Mouse (Mus musculus): Measurements from ENCODE around the gene Odf2l. TPM values are rescaled to one million over a fixed set of nuclear protein-coding genes. Genes with fewer than 3 reads are reported as not detected.

The Odf2l gene
- 10 to 100 TPM; 16.6 to 19.0 TPM for total RNA-seq (2021)

DNA sequence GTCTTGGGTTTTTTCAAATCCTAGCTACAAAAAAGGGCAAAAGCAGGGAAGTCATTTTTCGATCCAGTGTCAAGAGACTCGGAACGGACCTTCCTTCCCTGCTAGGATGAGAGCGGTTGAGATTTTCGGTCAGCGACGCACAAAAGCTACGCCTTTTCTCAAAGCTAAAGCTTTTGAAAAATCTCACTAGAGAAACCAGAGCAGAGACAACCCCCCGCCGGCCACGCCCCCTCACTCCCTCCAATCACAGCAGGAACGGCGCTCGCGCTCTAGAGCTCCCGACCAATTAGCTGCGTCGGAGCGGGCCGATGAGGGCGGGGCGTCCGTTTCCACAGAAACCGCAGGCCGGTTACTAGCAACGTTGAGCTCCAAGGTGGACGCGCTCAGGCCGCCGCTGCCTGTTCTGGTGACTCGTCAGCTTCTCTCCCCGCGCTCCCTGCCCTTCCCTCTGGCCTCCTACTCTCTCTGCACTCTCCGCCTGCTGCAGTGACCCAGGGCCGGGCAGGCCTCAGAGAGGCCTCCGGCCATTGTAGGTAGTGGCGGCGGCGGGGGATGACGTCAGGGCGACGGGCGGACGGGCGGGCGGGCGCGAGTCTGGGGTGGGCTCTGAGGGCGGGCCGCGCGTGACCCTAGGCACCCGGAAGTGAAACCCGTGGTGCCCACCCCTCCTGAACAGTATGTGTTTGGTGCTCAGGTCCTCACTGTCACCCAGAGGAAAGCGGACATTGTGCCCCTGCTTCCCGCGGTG, at the start of gene Odf2l:
TSS of gene Odf2l (plus strand) at position 335 of the 748 bp plus-strand sequence.
- intact Hi-C loops (cut with DNase I) = no loop called here
- peak; percentile 97 to 99 for DNase-seq (ENCODE audit: extremely low spot score in 1 of 2, low spot score in 2 of 2)

GRCm38 (mm10) chr3:145068964-145069363, 49.4 kb upstream of the Odf2l start:
- no peak for DNase-seq (ENCODE audit: extremely low spot score in 1 of 2, low spot score in 2 of 2)
- intact Hi-C loops (cut with DNase I) = no loop called here

DNA sequence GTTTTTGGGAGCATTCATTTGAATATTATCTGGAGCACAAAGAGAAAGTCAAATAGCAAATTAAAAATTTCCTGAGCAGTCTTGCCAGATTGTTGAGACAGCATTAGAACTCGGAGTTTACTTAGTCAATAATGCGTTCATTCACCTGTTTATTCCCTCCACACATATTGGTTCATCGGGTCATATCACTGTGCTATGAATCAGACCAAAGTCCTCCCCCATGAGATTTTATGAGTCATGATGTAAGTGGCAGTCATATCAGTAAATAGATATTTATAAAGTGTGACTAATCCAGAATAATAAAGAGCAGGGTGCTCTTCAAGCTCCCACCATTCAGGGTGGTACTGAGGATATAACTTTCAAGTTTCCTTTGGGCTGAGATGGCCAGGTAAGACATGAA, 46.0 kb upstream of the Odf2l start:
- intact Hi-C loops (cut with DNase I) = no loop called here
- no peak for DNase-seq (ENCODE audit: extremely low spot score in 1 of 2, low spot score in 2 of 2)

- intact Hi-C loops (cut with DNase I) = no loop called here
- no peak for DNase-seq (ENCODE audit: extremely low spot score in 1 of 2, low spot score in 2 of 2)
These were observed 40.0 kb upstream of the Odf2l start for GRCm38 (mm10) chr3:145078405-145078804.

DNA sequence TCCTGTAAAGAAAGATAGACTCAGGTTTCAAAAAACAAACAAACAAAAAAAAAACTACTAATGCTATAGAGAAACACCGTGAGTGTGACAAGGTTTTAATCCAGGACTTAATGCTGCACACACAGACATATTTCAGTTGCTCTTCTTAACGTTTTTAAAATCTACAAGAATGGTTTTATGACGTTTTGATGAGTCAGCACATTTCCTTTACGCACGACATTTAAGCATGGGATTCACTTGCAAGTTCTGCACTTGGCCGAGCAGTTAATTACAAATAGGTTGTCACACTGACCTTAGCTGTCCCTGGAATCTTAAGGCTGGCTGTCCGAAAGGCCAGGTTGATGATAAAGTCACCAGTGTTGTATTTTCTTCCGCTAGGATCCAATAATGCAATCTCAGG, 37.5 kb upstream of the Odf2l start:
- DNase-seq (ENCODE audit: extremely low spot score in 1 of 2, low spot score in 2 of 2) = no peak
- intact Hi-C loops (cut with DNase I) = no loop called here

DNA sequence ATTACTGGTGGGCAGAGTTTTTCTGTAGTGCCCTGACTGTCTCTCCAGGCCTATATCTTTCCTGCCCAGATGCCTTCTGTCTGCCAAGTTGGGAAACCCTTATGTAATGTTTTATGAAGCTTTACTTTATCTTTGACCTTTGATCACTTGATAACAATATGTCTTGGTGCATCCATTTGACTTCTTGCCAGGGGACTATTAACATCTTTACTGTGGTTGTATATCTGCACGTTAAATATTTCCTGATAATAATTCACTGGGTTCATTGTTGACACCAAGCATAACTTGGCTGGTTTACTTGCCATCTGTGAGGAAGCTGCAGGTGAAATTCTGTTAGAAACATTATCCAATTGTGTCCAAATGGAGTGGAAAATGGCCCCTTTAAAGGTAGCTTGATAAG, 35.3 kb upstream of the Odf2l start:
- DNase-seq (ENCODE audit: extremely low spot score in 1 of 2, low spot score in 2 of 2) = no peak
- intact Hi-C loops (cut with DNase I) = no loop called here

DNA sequence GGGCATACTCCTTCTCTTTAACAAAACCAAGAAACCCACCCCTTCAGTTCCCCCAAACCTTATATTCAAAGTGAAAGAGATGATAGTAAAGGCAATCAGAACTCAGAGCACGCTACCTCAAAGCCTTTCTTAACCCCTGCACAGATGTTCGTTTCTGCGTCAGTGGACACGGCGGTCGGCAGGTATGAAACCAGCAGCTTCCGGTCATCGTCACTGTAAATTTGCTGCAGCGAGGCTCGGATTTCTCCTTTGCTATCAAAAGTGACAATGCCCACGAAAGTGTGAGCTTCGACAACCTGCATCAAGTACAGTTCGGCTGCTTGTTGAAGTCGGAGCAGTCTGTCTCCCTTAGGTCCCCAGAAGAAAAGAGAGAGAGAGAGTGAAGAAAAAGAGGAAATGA, 32.2 kb upstream of the Odf2l start:
- intact Hi-C loops (cut with DNase I) = no loop called here
- no peak for DNase-seq (ENCODE audit: extremely low spot score in 1 of 2, low spot score in 2 of 2)

- intact Hi-C loops (cut with DNase I) = no loop called here
- no peak for DNase-seq (ENCODE audit: extremely low spot score in 1 of 2, low spot score in 2 of 2)
These were observed 30.4 kb upstream of the Odf2l start for GRCm38 (mm10) chr3:145087857-145088598.

DNA sequence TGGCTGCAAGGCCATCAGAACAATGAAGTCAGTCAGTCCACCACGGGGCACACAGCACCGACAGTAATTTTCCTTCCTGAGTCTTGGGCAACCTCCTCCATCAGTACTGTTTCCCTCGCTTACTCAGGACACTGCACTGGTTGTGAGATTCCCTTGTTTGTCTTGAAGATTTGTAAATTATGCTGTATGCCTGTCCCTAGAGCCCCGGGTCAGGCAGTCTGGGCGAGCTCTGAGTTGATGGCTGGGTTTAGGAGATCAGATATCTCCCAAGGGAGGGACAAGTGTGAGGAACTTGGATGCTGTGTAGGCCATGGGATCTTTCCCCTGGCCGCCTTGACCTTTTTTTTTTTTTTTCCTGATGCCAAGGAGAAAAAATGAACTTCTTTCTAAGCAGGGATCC, 19.1 kb upstream of the Odf2l start, which contains the start of gene Clca2:
TSS of gene Clca2 (minus strand) at position 153 of the 400 bp plus-strand sequence.
- no peak for DNase-seq (ENCODE audit: extremely low spot score in 1 of 2, low spot score in 2 of 2)
- intact Hi-C loops (cut with DNase I) = no loop called here

- intact Hi-C loops (cut with DNase I) = loop anchor here (10.0 kb wide), 1 partner anchor 277 kb away; no protein-coding TSS in a partner anchor
- no peak for DNase-seq (ENCODE audit: extremely low spot score in 1 of 2, low spot score in 2 of 2)
These were observed 16.4 kb upstream of the Odf2l start for GRCm38 (mm10) chr3:145101891-145102555.

DNA sequence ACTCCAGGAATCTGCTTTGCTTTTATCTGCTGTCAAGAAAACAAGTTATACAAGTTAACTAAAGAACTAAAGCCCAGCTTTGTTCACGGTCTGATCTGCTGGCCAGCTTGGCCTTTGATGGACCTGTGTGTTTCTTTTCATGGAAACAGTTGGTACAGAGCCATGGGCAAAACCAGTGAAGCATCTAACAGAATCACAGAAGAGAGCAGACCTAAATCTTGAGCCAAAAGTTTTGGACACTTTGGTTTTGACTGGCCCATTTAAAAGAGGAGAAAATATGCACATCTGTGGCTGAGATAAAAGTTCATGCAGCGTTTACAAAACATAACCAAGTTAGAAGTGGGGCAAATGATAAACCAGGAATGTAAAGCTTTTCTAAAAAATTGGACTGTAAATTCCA, 15.1 kb upstream of the Odf2l start:
- intact Hi-C loops (cut with DNase I) = loop anchor here (10.0 kb wide), 1 partner anchor 279 kb away; no protein-coding TSS in a partner anchor
- no peak for DNase-seq (ENCODE audit: extremely low spot score in 1 of 2, low spot score in 2 of 2)

GRCm38 (mm10) chr3:145103770-145104169, 14.6 kb upstream of the Odf2l start:
- no peak for DNase-seq (ENCODE audit: extremely low spot score in 1 of 2, low spot score in 2 of 2)
- intact Hi-C loops (cut with DNase I) = loop anchor here (10.0 kb wide), 1 partner anchor 279 kb away; no protein-coding TSS in a partner anchor

GRCm38 (mm10) chr3:145105076-145105772, 13.2 kb upstream of the Odf2l start:
- no peak for DNase-seq (ENCODE audit: extremely low spot score in 1 of 2, low spot score in 2 of 2)
- intact Hi-C loops (cut with DNase I) = loop anchor here (10.0 kb wide), 1 partner anchor 280 kb away; no protein-coding TSS in a partner anchor

DNA sequence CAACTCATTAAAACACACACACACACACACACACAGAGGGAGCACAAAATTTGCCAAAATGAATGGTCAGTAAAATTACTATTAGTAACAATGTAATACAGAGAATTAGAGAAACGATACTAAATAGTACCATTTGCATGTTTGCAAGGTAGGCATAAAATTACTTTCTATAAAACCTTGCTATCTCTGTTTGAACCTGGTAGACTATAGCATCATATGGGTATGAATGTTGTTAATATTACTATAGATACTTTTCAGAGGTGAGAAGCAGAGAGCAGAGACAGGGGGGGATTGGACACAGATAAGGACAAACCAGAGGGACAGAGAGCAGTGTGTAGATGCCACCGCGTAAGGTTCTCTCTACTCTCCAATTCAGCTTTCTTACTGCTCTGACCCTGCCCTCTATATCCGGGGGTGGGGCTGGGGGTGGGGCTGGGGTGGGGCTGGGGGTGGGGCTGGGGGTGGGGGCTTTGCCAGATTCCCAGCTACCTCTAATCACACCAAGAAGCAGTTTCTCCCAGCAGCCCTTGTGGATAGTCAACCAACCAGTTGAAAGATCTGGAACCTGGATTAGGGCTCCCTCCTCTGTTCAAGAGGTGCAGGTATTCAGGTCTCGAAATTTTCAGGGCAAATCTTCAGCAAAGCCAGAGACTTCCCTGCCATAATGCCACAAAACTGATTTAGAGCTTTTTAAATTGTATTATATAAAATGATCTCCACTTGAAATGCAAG, 12.4 kb upstream of the Odf2l start:
- DNase-seq (ENCODE audit: extremely low spot score in 1 of 2, low spot score in 2 of 2) = no peak
- intact Hi-C loops (cut with DNase I) = loop anchor here (10.0 kb wide), 1 partner anchor 281 kb away; no protein-coding TSS in a partner anchor

DNA sequence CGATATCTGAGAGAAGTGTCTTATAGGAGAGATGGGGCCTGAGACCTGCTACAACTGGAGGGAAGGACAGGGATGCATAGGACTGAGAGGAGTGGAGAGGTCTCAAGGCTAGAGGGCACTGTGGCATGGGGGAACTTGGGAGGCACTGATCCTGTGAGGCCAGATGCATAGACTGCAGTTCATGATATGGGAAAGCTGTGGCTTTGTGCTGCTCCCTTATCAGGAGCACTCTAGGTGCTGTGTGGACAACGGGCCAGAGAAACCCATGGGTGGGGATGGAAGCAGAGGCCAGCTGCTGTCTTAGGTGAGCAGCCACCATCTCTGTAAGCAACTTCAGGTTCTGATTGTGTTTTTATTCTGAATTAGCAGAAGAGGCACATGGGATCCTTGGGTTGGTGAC, 3.2 kb upstream of the Odf2l start:
- intact Hi-C loops (cut with DNase I) = no loop called here
- DNase-seq (ENCODE audit: extremely low spot score in 1 of 2, low spot score in 2 of 2) = no peak

DNA sequence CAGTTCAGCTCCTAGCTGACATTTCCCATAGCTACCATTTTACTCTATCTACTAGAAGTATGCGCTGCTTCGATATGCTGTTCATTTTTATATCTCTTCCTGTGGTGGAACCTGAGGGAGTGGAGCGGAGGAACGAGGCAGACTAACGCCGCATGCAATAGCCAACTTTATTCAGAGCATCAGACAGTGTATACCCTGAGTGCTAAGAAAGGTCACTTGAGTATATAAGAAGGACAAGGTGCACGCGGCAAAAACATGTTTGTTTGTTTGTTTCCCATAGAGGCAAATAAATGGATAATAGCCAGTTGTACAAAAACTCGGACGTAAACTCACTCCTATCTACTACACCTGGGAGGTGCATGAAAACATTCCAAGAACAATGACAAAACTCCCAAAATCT, 751 bp upstream of the Odf2l start:
- no peak for DNase-seq (ENCODE audit: extremely low spot score in 1 of 2, low spot score in 2 of 2)
- intact Hi-C loops (cut with DNase I) = no loop called here

- intact Hi-C loops (cut with DNase I) = no loop called here
- no peak for DNase-seq (ENCODE audit: extremely low spot score in 1 of 2, low spot score in 2 of 2)
These were observed 592 bp downstream of the Odf2l start for GRCm38 (mm10) chr3:145119002-145119358.

DNA sequence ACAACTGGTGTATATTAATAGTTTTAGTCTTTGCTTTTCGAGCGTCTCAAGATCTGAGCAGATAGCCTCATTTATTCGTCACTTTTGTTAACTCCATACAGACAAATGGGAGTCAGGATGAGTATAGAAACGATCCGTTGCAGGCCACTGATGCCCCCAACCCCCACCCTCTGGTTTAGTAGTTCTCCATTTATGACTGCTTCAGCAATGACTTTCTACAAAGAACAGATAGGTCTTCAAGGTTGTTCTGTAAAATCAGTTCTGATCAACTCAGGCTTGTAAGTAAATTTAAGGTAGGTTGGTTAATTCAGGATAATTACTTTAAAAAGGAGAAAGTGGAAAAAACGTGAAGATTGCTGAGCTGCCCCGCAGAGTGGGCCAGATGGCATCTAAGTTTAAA, 1.0 kb downstream of the Odf2l start:
- no peak for DNase-seq (ENCODE audit: extremely low spot score in 1 of 2, low spot score in 2 of 2)
- intact Hi-C loops (cut with DNase I) = no loop called here
